Mouse (Mus musculus): ENCODE results near the gene Gcsam.

- TF ChIP-seq CTCF (IDR thresholded peaks at IDR 0.05; ENCODE audit: low read depth) (no peak), EP300 (IDR thresholded peaks at IDR 0.05; ENCODE audit: low read depth) (no peak)
These were observed 16.5 kb upstream of the Gcsam start for GRCm38 (mm10) chr16:45593656-45594055.
